Mouse (Mus musculus): ENCODE data around the gene Nfia.

DNA sequence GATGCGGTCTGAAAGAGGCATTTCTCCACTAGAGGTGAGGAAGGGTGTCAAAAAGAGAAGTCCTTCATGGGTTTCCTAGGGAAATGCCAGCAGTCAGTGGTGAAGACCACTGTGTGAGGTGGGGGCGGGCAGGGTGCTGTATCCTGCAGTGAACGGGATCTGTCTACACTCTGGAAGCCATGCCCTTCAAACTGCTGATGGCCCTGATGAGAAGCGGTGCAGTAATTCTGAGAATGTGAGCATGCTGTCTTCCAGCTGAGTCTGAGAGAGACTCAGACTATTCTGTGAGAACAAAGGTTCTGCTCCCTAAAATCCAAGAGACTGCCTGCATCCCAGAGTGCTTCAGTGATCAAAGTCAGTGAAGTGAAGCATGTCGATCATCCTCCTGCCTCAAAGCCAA lies 216.2 kb downstream of the Nfia start:
- TF ChIP-seq POLR2A (IDR thresholded peaks at IDR 0.05; ENCODE audit: borderline replicate concordance, low read depth, low read length) (no peak), CTCF (IDR thresholded peaks at IDR 0.05; ENCODE audit: low read depth, low read length) (no peak)

All from bone marrow macrophage, adult 2 months (primary cell).